Mouse (Mus musculus): ENCODE data around the gene Kmt2d.

Kmt2d gene

DNA sequence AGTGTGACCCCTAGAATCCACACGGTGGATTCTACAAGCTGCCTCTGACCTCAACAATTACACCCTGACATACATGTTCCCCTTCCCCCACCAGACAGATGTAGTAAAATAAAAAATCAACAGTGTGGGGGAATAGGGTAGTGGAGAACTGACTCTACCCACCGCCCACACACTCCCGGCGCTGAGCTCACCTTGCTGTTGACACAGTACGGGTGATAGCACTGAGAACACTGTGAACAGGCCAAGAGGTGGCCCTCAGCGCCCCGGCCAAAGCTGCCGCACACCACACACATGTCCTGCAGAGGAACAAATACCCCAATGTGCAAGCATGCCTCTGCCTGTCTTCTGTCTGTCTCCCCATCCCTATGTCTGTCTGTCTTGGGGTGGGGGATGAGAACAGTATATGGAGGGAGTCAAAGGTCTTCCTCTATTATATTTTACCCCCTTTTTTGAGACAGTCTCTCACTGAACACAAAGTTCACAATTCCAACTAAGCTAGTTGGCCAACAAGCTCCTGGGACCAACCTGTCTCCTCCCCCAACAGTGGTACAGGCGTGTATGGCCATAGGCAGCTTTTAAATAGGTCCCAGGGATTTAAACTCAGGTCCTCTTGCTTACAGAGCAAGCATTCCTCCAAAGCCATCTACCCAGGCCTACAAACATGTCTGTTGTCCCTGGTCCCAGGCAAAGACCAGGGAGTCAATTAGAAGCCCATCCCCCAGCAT, 11.5 kb downstream of the Kmt2d start:
- DNase-seq (ENCODE audit: low spot score in 2 of 2), result no peak

DNA sequence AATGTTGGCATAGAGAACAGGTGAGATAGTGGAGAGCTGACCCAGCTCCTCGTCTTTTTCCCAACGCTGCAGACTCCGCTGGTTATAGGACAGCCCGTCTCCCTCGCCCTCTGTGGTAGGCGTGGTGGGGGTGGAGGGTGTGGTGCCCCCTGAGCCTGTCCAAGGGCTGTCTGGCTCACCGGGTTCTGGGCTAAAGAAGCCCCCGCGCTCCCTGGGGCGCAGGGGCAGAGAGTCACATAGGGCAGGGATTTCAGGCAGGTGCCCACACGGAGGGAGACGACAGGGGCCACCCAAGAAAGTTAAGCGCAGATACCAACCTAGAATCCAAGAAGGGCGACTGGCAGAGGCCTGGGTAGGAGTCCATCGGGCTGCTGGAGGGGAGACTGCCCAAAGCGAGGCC, 16.8 kb downstream of the Kmt2d start:
- DNase-seq (ENCODE audit: low spot score in 2 of 2), result no peak

DNA sequence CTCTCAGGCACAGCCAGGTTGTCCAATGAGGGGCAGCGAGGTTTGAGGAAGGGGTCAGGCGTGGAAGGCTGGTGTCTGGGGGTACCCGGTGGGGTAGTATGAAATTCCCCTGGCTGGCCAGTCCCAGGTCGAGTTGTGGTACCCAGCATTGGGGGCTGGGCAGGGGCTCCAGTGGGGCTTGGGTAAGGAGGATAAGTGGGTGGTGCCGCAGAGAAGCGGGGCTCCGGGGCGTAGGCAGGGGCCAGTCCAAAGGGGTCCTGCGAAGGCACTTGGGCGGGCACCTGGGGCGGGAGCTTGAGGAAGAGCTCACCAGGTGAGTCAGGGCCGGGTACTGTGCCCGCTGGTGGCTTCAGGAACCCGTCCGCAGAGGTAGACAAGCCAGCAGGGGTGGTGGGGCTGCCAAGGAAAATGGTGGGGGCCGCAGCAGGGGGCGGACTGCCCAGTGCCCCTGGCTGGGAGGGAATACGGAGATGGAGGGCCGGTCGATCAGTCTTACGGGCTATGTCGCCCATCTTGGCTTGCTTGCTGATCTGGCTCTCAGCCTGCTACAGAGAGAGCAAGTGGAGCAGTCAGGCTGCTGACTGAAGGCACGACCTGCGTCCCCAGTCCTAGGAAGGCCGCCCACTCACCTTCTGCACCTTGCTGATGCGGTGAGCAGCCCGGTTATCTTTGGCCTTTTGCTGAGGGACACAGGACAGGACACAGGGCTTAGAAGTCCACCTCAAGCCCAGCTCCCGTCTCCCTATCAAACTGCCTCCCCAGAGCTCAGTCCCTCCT, 17.7 kb downstream of the Kmt2d start:
- DNase-seq (ENCODE audit: low spot score in 2 of 2), result no peak

DNA sequence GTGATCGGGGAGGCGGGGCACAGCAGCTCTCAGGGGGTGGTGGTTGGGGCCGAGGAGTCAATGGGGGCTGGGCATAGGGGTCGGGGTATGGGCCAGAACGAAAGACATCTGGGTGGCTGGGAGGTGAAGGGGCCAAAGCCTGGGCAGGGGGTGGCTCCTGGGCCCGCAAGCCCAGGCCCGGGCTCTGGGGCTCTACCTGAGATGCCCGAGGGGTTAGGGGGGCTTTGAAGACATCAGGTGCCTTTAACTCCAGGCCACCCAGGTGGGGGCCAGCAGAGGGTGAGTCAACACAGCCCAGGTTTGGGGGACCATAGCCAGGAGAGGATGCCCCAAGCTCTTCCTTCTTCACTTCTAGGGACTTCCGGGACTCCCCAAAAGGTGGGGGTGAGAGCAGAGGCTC, 18.3 kb downstream of the Kmt2d start:
- no peak for DNase-seq (ENCODE audit: low spot score in 2 of 2)

DNA sequence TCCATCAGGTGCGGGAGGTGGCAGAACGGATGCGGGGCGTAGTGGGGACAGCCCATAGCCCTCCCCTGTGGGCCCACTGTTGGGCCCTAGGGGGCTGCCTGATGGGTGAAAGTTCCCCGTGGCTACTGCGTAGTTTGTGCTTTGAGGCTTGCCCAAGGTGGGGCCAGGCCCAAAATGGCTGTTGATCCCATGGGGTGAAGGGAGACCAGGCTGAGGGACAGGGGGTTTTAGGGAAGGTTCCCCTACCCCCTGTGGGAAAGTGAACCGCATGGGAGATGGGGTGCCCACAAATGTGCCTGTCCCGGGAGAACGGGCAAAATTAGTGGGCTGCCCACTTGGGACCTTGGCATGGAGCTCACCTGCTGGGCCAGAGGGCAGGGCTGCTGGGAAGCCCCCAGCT, 18.9 kb downstream of the Kmt2d start:
- no peak for DNase-seq (ENCODE audit: low spot score in 2 of 2)

DNA sequence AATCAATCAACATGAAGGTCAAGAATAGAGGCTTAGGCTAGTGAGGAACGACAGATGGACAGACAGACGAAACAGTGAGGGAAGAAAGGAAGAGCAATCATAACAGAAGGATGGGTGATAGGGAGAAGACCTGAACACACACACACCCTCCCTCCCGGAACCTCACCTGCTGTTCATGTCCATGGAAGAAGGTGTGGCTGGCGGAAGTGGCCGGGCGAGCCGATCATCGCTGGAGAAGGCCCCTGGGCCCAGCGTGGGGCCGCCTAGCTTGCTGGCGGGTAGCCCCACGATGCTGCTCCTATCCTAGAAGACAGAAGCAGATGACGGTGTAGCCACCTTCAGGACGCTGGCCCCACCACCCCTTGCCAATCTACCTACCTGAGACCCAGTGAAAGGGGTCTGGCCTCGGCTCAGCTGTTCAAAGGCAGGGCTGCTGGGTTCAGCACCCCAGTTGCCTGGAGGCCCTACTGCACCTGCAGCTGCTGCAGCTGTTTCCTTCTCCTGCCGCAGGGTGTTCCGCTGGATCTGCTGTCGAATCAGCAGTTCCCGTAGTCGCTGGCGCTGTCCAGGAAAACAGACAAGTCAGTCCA, 19.7 kb downstream of the Kmt2d start:
- no peak for DNase-seq (ENCODE audit: low spot score in 2 of 2)

DNA sequence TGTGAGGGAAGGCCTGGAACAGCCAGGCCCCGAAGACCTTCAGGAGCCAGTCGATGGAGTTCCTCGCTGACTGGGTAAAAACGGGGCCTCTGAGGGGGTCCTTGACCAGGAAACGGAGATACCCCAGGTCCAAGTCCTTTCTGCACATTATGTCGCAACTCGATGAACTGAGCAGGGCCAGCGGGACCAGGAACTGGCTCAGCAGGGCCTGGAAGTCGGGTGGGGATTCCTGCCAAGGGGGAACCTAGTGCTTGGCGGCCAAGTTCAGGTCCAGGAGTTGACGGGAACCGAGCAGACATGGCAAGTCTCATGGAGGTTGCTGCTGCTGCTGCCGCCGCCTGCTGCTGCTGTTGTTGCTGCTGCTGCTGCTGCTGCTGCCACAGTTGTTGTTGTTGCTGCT, 20.3 kb downstream of the Kmt2d start:
- DNase-seq (ENCODE audit: low spot score in 2 of 2), result no peak

DNA sequence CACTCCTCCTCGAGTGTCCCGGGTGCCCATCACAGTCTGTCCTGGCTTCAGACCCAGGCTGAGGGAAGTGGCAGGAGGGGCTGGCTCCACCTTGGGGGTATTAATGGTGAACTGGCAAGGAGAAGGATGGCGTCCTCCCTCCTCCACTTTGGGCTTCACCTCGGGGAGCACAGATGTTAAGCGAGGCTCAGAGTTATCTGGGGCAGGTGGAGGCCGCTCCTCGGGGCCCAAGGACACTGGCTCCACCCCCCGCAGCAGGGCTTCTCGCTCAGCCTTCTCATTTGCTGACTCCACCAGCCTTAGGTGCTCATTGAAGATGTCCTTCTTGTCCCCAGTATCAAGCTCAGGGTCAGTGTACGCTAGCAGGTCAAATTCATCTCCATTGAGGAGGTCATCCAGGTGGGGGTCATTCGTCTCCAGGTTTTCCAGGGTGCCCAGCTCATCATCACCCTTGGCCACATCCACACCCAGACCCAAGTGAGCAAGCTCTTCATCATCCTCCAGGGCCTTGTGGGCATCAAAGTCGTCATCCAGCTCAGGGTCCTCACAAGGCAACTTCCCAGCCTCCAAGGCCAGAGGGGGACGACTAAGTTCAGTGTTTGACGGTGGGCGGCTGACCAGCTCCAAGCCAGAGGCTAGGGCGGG, 20.9 kb downstream of the Kmt2d start:
- DNase-seq (ENCODE audit: low spot score in 2 of 2), result no peak

DNA sequence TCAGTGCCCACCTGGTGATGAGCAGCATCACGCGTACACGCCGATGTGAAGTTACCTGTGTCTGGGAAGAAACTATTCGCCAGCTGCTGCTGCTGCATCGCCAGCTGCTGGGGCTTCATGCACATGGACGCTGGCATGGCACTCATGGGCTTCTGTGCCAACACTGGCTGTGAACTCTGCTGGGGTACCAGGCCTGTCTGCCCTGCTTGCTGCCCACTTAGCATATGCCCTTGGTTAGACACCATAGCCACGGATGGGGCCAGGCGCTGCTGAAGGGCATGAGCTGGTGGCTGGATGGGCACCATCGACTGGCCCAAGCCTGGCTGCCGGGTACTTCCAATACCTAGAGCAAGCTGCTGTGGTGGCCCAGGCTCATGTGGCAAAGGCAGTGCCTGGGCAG, 21.8 kb downstream of the Kmt2d start:
- DNase-seq (ENCODE audit: low spot score in 2 of 2), result no peak

DNA sequence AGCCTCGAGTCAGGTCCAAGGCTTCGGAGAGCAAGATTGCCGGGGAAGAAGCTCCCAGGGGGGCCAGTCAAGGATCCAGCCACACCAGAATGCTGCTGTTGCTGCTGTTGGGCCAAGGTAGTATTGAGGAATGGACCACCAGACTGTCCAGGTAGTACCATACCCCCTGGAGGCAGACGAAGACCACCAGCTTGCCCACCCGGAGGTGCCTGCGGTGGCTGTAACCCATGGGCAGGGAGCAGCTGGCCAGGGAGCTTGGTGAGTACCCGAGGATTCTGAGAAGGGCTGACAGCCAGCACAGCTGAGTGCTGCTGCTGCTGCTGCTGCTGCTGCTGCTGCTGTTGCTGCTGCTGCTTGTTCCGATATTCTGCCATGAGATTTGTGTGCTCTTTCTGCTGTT, 24.9 kb downstream of the Kmt2d start:
- DNase-seq (ENCODE audit: low spot score in 2 of 2), result no peak

DNA sequence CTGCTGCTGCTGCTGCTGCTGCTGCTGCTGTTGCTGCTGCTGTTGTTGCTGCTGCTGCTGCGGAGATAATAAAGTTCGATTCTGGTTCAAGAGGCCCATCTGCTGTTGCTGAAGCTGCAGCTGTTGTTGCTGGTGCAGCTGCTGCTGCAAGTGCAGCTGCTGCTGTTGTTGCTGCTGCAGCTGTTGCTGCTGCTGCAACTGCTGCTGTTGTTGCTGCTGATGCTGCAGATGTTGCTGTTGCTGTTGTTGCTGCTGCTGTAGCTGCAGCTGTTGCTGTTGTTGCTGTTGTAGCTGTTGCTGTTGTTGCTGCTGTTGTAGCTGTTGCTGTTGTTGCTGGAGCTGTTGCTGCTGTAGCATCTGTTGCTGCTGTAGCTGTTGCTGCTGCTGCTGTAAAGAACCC, 25.9 kb downstream of the Kmt2d start:
- DNase-seq (ENCODE audit: low spot score in 2 of 2), result no peak

DNA sequence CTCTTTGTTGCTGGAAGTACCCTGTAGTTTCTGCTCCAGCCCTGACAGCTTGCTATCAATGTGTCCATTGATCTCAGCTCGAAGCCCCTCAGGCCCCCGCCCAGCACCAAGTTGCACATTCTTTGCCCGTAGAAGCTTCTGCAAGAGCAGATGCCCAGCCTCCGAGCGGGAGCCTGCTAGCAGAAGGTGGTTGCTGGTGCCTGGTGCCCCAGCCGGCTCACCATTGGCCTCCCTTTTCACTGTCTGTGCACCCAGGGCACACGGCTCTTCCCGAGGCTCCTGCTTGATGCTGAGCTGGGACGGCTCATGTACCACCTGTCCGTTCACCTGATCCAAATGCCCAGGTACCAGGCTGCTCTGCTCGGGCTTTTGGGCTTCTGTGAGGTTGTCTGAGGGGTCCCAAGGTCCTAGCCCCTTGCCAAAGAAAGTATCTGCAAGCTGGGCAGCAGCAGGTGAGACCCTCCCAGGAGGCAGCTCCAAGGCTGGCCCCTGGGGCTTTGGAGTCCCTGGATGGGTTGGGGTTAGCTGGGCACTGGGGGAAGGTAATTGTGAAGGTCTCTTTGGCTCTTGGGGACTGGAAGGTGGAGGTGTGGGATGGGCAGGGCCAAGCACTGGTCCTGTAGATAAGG, 27.3 kb downstream of the Kmt2d start:
- DNase-seq (ENCODE audit: low spot score in 2 of 2), result no peak

DNA sequence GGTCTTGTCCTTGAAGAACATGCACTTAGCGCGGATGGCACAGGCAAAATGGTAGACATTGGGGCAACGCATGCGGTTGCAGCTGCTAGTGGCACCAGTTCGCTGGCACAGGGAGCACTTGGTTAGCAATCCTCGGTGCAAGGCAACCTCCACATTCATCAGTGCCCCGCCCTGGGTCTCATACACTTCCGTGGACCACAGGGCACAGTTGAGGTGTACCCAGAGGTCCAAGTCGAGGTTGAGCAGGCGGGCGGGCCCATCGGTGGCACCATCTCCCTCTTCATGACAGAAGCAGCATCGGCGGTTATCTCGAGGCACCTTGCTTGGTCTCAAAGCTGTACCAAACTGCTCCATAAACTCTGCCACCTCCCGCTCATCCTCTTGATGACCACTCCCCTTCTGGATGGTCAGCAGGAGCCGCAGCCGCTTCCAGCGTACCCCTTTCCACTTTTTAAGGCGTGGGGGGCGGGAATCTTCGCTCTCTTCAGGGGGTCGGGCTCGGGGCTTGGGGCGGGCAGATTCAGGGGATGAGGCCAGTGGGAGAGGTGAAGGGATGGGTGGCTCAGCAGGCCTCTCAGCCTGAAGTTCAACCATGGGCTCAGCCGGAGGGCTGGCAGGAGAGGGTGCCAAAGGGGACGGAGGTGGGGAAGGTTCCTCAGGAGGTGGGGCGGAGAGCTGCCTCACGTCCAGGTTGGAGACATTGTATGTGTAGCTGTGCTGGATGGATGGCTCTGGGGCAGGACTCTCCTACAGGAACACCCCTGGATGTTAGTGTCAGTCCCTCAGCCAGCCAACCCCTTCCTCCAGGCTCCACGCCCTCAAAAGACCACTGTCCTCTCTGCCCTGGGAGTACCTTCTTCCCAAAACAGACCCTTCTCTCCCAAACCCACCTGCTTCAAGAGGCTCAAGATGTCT, 31.1 kb downstream of the Kmt2d start:
- no peak for DNase-seq (ENCODE audit: low spot score in 2 of 2)

DNA sequence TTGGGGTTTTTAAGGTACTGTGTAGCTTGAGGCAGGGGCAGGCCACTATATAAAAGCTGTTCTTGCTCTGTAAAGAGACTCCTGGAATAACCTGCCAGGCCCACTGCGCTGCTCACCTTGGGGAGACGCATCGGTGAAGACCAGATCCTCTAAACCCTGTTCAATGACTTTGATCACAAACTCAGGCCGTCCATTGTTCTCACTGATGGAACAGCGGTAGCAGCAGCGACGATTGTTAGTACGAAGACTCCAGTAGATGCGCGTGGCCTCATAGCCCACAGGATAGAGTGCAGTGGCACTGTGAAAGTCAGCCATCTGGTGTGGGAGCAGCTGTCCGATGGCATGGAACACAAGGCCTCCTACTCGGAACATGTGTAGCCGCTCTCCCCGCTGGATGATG, 31.8 kb downstream of the Kmt2d start:
- DNase-seq (ENCODE audit: low spot score in 2 of 2), result no peak

DNA sequence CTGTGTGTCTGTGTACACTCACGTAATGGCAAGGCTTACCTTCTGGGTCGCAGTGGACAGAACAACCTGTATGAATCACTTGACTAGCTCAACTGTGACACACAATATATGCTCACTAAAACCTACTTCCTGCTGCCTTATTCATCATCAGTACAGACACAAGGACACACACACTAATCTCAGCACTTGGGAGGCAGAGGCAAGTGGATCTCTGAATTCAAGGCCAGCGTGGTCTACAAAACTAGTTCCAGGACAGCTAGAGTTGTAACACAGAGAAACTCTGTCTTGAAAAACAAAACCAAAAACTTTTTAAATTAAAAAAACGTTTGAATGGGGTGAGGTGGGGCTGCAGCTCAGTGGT, 33.3 kb downstream of the Kmt2d start:
- DNase-seq (ENCODE audit: low spot score in 2 of 2), result no peak

DNA sequence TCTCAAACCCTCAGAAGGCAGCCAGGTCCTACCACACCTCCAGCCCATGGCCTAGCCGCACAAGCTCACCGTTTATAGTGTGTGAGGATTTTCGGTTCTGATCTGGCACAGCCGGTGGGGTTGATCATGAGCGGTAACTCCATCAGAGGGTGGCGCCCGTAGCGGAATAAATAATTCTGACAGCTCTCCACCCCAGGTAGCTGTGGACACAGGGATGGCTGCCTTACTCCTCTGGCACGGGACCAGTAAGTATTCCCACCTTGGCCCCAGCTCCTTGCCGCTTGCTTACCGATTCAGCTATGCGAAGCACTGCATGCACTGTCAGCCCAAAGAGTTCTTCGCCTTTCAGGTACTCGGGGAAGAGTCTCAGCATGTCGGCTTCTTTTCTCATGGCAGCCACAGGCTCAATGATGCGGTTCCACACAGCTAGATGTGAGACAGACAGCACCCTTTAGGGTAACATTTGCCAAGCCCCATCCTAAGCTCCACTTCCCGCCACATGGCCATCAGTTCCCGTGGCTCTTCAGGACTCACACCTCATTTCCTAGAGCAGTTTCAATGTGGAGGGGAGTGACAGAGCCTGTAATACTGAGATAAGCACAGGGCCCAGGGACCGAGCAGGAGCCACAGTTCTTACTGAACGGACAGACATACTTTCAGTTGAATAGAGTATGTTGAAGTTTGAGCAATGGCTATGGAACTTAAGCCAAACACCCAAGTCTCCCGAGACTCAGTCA, 33.8 kb downstream of the Kmt2d start:
- no peak for DNase-seq (ENCODE audit: low spot score in 2 of 2)

DNA sequence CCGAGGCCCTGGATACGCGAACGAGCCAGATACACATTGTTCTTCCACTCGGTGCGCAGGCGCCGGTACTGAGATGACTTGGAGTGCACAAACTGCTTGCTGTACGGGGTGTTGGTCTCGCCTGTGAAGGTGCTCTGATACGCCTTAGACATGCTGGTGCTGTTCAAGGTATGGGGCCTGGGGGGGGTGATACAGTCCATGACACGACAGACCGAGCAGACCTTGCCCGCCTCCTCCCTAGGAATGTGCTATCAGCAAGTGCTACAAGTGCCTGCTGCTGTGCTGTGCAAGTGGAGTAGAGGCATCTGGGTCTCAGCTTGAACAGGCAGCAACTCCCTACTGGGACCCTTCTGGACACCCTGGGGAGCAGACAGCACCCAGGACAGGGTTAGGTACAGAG, 35.7 kb downstream of the Kmt2d start:
- no peak for DNase-seq (ENCODE audit: low spot score in 2 of 2)

DNA sequence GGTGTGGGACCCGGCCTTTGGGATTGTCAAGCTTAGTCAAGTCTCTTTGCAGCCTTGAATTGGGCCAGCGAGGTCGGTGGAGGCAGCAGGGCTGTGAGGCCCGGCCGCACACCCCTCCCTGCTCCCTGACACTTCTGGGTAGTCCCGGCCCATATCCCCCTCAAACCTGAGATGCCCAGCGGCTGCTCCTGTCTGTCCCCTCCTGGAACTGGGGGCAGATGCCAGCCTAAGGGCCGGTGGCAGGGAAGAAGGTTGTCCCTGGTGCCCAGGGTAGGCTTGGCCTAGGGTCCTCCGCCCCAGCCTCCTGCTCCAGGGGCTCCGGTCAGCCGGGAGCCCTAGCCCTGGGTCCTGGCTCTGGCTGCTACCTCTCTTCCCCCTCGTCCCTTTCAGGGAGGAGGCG, 36.9 kb downstream of the Kmt2d start:
- no peak for DNase-seq (ENCODE audit: low spot score in 2 of 2)

DNA sequence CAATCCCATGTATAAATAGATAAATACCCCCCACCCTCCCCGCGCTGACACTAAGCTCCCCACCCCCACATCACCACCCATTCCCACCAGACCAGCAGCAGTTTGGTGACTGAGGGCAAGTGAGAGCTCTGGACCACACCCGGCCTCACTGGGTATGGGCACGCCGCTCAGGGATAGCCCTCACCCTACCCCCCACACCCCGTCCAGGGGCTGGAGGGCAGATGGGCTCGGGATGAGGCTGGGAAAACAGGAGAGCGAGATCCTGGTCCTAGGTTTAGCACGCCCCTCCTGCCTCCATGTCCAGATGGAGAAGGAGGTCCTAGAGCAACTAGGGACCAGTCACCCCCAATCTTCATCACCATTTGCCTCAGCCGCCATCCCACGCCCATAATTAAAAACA, 37.7 kb downstream of the Kmt2d start:
- DNase-seq (ENCODE audit: low spot score in 2 of 2), result no peak
